Mouse (Mus musculus) MEL (cell line): Measurements from ENCODE around the gene Myl7. TPM values are rescaled to one million over a fixed set of nuclear protein-coding genes. Genes with fewer than 3 reads are reported as not detected.
"Not testable (repeated sequence)": the region's sequence is repeated elsewhere in the genome, so short reads cannot be mapped to it uniquely, and the experiment has no call there.

Source experiments
- DNase-seq: peaks from one replicate; pipeline ENCODE4 v3.0.0; 2011; ENCODE audit warnings: low read depth, low spot score
- H3K27ac ChIP-seq: 2 replicates; pipeline ENCODE4 v1.5.1; 2012; ENCODE audit warnings: low read depth, mild to moderate bottlenecking, control low read depth, low read length, moderate library complexity; ENCODE audit not compliant: control insufficient read depth
- H3K27me3 ChIP-seq, 2 experiments: fragments of 150-350 bp in 1 of 2; sonication (generic) in 1 of 2; 2 replicates each; pipeline ENCODE4 v1.6.1; 2012; ENCODE audit warnings: low read length in 2 of 2, mild to moderate bottlenecking in 2 of 2, improper control_type of control experiment in 1 of 2, moderate library complexity in 1 of 2; ENCODE audit not compliant: insufficient read depth in 2 of 2, control insufficient read depth in 1 of 2
- H3K36me3 ChIP-seq, 2 experiments: 2 replicates each; pipeline ENCODE4 v1.6.1; 2012 to 2014; ENCODE audit warnings: low read length in 2 of 2, improper control_type of control experiment in 1 of 2, inconsistent platforms in 1 of 2, mild to moderate bottlenecking in 1 of 2; ENCODE audit not compliant: insufficient read depth in 2 of 2, control insufficient read depth in 1 of 2
- H3K4me1 ChIP-seq, 2 experiments: fragments of 150-350 bp in 1 of 2; sonication (generic) in 1 of 2; 2 replicates each; pipeline ENCODE4 v1.6.1; 2012; ENCODE audit warnings: low read length in 2 of 2, improper control_type of control experiment in 1 of 2, mild to moderate bottlenecking in 1 of 2; ENCODE audit not compliant: insufficient read depth in 2 of 2, control insufficient read depth in 1 of 2
- H3K4me3 ChIP-seq, 2 experiments: fragments of 150-350 bp in 1 of 2; sonication (generic) in 1 of 2; 2 replicates each; pipeline ENCODE4 v1.5.1; 2012; ENCODE audit warnings: low read depth in 2 of 2, low read length in 2 of 2, mild to moderate bottlenecking in 2 of 2, moderate library complexity in 2 of 2, control low read depth in 1 of 2, improper control_type of control experiment in 1 of 2; ENCODE audit not compliant: control insufficient read depth in 1 of 2, insufficient read depth in 1 of 2
- H3K79me2 ChIP-seq: 2 replicates; pipeline ENCODE4 v1.6.1; 2012; ENCODE audit warnings: mild to moderate bottlenecking, low read length, moderate library complexity; ENCODE audit not compliant: control insufficient read depth, poor library complexity, insufficient read depth
- H3K9ac ChIP-seq: 2 replicates; pipeline ENCODE4 v1.6.1; 2012; ENCODE audit warnings: low read depth, mild to moderate bottlenecking, control low read depth, low read length, moderate library complexity; ENCODE audit not compliant: control insufficient read depth, poor library complexity, severe bottlenecking
- H3K9me3 ChIP-seq: fragments of 150-350 bp; sonication (generic); replicated peaks from 2 replicates; pipeline ENCODE4 v1.6.1; 2012; ENCODE audit warnings: mild to moderate bottlenecking, low read length, improper control_type of control experiment, moderate library complexity; ENCODE audit not compliant: insufficient read depth
- BHLHE40 ChIP-seq: IDR thresholded peaks from 2 replicates; pipeline ENCODE4 v1.6.1; 2012; ENCODE audit warnings: low read depth, mild to moderate bottlenecking, inconsistent platforms, low read length, improper control_type of control experiment, borderline replicate concordance
- CTCF ChIP-seq, 3 experiments: IDR thresholded peaks in 2 of 3; conservative IDR thresholded peaks in 1 of 3; 2 replicates each; pipeline ENCODE4 v1.5.1; 2011 to 2012; ENCODE audit warnings: low read length in 3 of 3, low read depth in 2 of 3, mild to moderate bottlenecking in 2 of 3, improper control_type of control experiment in 1 of 3, inconsistent platforms in 1 of 3, mixed read lengths in 1 of 3, moderate library complexity in 1 of 3; ENCODE audit not compliant: control insufficient read depth in 1 of 3, insufficient read depth in 1 of 3, poor library complexity in 1 of 3, severe bottlenecking in 1 of 3
- E2F4 ChIP-seq: IDR thresholded peaks from 2 replicates; pipeline ENCODE4 v1.6.1; 2011; ENCODE audit warnings: low read depth, low read length, improper control_type of control experiment, borderline replicate concordance
- ELF1 ChIP-seq: IDR thresholded peaks from 2 replicates; pipeline ENCODE4 v1.6.1; 2014; ENCODE audit warnings: low read depth, mild to moderate bottlenecking, inconsistent platforms, low read length, improper control_type of control experiment, moderate library complexity
- EP300 ChIP-seq, 2 experiments: IDR thresholded peaks; 2 replicates each; pipeline ENCODE4 v1.6.1; 2011; ENCODE audit warnings: improper control_type of control experiment in 2 of 2, low read length in 2 of 2, low read depth in 1 of 2, mild to moderate bottlenecking in 1 of 2
- ETS1 ChIP-seq: IDR thresholded peaks from 2 replicates; pipeline ENCODE4 v1.6.1; 2012; ENCODE audit warnings: low read depth, mild to moderate bottlenecking, inconsistent platforms, low read length, improper control_type of control experiment, moderate library complexity
- GABPA ChIP-seq: IDR thresholded peaks from 2 replicates; pipeline ENCODE4 v1.6.1; 2012; ENCODE audit warnings: low read depth, mild to moderate bottlenecking, inconsistent platforms, low read length, improper control_type of control experiment, moderate library complexity
- GATA1 ChIP-seq: IDR thresholded peaks from 2 replicates; pipeline ENCODE4 v1.6.1; 2011; ENCODE audit warnings: low read depth, low read length, improper control_type of control experiment
- HCFC1 ChIP-seq: IDR thresholded peaks from 2 replicates; pipeline ENCODE4 v1.6.1; 2012; ENCODE audit warnings: low read depth, mild to moderate bottlenecking, inconsistent platforms, low read length, improper control_type of control experiment, moderate library complexity
- JUND ChIP-seq: IDR thresholded peaks from 2 replicates; pipeline ENCODE4 v1.6.1; 2011; ENCODE audit warnings: low read depth, mild to moderate bottlenecking, improper control_type of control experiment, low read length
- MAFK ChIP-seq: IDR thresholded peaks from 2 replicates; pipeline ENCODE4 v1.6.1; 2011; ENCODE audit warnings: low read depth, mild to moderate bottlenecking, low read length, improper control_type of control experiment, borderline replicate concordance
- MAX ChIP-seq: IDR thresholded peaks from 2 replicates; pipeline ENCODE4 v1.6.1; 2011; ENCODE audit warnings: low read length, improper control_type of control experiment
- MAZ ChIP-seq: IDR thresholded peaks from 2 replicates; pipeline ENCODE4 v1.6.1; 2012; ENCODE audit warnings: low read depth, mild to moderate bottlenecking, inconsistent platforms, low read length, improper control_type of control experiment
- MEF2A ChIP-seq: IDR thresholded peaks from 2 replicates; pipeline ENCODE4 v1.6.1; 2014; ENCODE audit warnings: low read depth, mild to moderate bottlenecking, inconsistent platforms, low read length, improper control_type of control experiment; ENCODE audit not compliant: poor library complexity, insufficient replicate concordance, severe bottlenecking; ENCODE audit errors: extremely low read depth
- MYB ChIP-seq: IDR thresholded peaks from 2 replicates; pipeline ENCODE4 v1.6.1; 2011; ENCODE audit warnings: mild to moderate bottlenecking, low read depth, low read length, improper control_type of control experiment
- NELFE ChIP-seq: IDR thresholded peaks from 2 replicates; pipeline ENCODE4 v1.6.1; 2011; ENCODE audit warnings: low read depth, low read length, improper control_type of control experiment
- NRF1 ChIP-seq: IDR thresholded peaks from 2 replicates; pipeline ENCODE4 v1.6.1; 2014; ENCODE audit warnings: low read depth, mild to moderate bottlenecking, inconsistent platforms, low read length, improper control_type of control experiment, moderate library complexity; ENCODE audit not compliant: poor library complexity, insufficient read depth, severe bottlenecking
- POLR2AphosphoS5 ChIP-seq: IDR thresholded peaks from 2 replicates; pipeline ENCODE4 v1.6.1; 2012; ENCODE audit warnings: low read depth, borderline replicate concordance, mild to moderate bottlenecking, inconsistent platforms, low read length, moderate library complexity, mixed read lengths
- RAD21 ChIP-seq: IDR thresholded peaks from 2 replicates; pipeline ENCODE4 v1.6.1; 2011; ENCODE audit warnings: mild to moderate bottlenecking, low read depth, low read length, improper control_type of control experiment
- SIN3A ChIP-seq: IDR thresholded peaks from 2 replicates; pipeline ENCODE4 v1.6.1; 2012; ENCODE audit warnings: low read length, improper control_type of control experiment, inconsistent platforms
- SMC3 ChIP-seq: IDR thresholded peaks from 2 replicates; pipeline ENCODE4 v1.6.1; 2011; ENCODE audit warnings: low read depth, low read length, improper control_type of control experiment
- TAL1 ChIP-seq: IDR thresholded peaks from 2 replicates; pipeline ENCODE4 v1.6.1; 2012; ENCODE audit warnings: mild to moderate bottlenecking, inconsistent platforms, low read length, moderate library complexity, mixed read lengths
- TBP ChIP-seq: IDR thresholded peaks from 2 replicates; pipeline ENCODE4 v1.8.0; 2011; ENCODE audit warnings: low read depth, low read length, improper control_type of control experiment
- USF1 ChIP-seq: IDR thresholded peaks from 2 replicates; pipeline ENCODE4 v1.6.1; 2014; ENCODE audit warnings: low read depth, mild to moderate bottlenecking, inconsistent platforms, low read length, improper control_type of control experiment, moderate library complexity
- USF2 ChIP-seq, 2 experiments: IDR thresholded peaks; 2 replicates each; pipeline ENCODE4 v1.6.1; 2011 to 2012; ENCODE audit warnings: improper control_type of control experiment in 2 of 2, low read length in 2 of 2, borderline replicate concordance in 1 of 2, inconsistent platforms in 1 of 2, low read depth in 1 of 2, mild to moderate bottlenecking in 1 of 2; ENCODE audit not compliant: insufficient read depth in 1 of 2
- ZC3H11A ChIP-seq: IDR thresholded peaks from 2 replicates; pipeline ENCODE4 v1.6.1; 2012; ENCODE audit warnings: low read depth, mild to moderate bottlenecking, inconsistent platforms, low read length, improper control_type of control experiment
- polyA plus RNA-seq, 2 experiments: library from polyadenylated mRNA; stranded (reverse) in 1 of 2; unstranded in 1 of 2; fragments of >175 nt in 1 of 2; fragments of >200 nt in 1 of 2; gene quantifications; 2 replicates each; pipeline versions ENCODE4 v1.2.1 to v1.2.4; 2012; ENCODE audit warnings: low replicate concordance in 2 of 2, low read depth in 1 of 2; ENCODE audit not compliant: insufficient read length in 2 of 2, insufficient read depth in 1 of 2, missing spikeins in 1 of 2
- total RNA-seq: library from RNA; depleted of rRNA; stranded (reverse); fragments of 300-350 nt; gene quantifications from 2 replicates; pipeline ENCODE4 v1.2.3, GENCODE M21; 2012

Gene Myl7
- total and polyA plus RNA-seq, 3 experiments: not detected

DNA sequence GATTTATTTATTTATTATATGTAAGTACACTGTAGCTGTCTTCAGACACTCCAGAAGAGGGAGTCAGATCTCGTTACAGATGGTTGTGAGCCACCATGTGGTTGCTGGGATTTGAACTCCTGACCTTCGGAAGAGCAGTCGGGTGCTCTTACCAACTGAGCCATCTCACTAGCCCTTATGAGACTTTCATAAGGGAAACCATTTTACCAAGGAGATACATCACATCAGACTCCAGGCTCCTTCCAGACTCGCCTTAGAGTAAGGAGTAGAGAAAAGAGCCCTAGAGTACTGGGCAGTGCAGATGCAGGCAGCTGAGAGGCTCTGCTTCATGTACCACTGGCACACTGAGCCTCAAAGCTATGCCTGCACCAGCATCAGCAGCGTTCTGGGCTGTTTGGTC lies 10.0 kb downstream of the Myl7 start:
- not testable (repeated sequence) for H3K36me3 ChIP-seq, H3K27ac ChIP-seq, H3K9me3 ChIP-seq, H3K27me3 ChIP-seq, H3K79me2 ChIP-seq, H3K4me1 ChIP-seq, H3K4me3 ChIP-seq, H3K9ac ChIP-seq, DNase-seq
- peak; percentile 88 for TF ChIP-seq TBP

DNA sequence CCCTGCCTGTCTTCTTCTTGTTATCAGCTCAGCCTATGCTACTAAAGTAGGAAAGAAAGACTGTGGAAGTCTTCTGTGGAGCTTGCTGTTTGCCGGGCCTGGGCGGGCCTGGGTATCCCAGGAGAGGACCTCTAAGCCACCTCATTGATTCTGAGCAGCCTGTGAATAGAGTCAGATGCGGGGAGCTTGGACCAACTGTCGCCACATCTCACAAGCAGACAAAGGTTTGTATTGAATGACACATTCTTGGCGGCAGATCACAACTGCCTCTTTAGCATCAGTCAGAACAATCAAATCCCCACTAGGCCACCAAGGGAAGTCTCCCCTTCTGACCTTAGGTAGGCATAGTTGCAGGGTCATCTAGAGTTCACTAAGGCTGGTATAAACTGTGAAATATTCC lies 11.3 kb downstream of the Myl7 start:
- Histone ChIP-seq H3K4me3 (no peak overlapping the region), H3K27me3 (no peaks in the 10 kb centered on the region), H3K36me3 (no peaks in the 10 kb centered on the region), H3K9ac (no peak overlapping the region), H3K9me3 (no peaks in the 10 kb centered on the region), H3K79me2 (no peaks in the 10 kb centered on the region), H3K27ac (no peak overlapping the region), H3K4me1 (no peaks in the 10 kb centered on the region; a peak in 1 of 4 replicates)
- DNase-seq: no peak
- TF ChIP-seq GABPA: no peak
- no peak for TF ChIP-seq USF1
- TF ChIP-seq MAFK: no peak
- TF ChIP-seq SMC3: no peak
- no peak for TF ChIP-seq MAZ
- TF ChIP-seq EP300 (IDR thresholded peaks at IDR 0.05; ENCODE audit: low read depth in 1 of 2, low read length in 2 of 2): no peak
- TF ChIP-seq MYB: no peak
- TF ChIP-seq CTCF (IDR thresholded peaks at IDR 0.05 in 2 of 3, conservative IDR thresholded peaks at IDR 0.05 in 1 of 3; ENCODE audit: control insufficient read depth in 1 of 3, insufficient read depth in 1 of 3, low read depth in 2 of 3, low read length in 3 of 3, poor library complexity in 1 of 3, severe bottlenecking in 1 of 3): no peak
- no peak for TF ChIP-seq TBP
- TF ChIP-seq POLR2AphosphoS5: no peak
- no peak for TF ChIP-seq TAL1
- TF ChIP-seq NRF1: no peak
- no peak for TF ChIP-seq JUND
- no peak for TF ChIP-seq MAX
- TF ChIP-seq MEF2A: no peak

DNA sequence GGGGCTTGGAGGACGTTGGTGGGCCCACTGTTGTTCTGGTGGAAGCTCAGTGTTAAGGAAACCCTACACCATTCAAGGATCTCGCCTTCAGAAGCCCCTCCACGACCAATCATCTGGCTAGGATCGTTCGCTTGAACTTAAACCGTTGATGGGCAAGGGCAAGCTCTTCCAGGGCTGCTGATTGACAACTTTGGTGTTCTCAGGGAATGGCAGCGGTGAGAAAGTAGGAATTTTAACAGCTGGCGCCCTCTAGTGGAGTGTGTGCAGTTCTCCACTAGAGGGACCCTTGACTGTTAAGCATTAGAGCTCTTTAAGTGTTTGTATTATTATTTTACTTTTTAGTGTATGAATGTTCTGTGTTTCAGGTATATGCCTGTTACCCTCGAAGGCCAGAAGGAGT lies 12.4 kb downstream of the Myl7 start:
- DNase-seq: peak; percentile 81
- no peak for TF ChIP-seq GATA1
- TF ChIP-seq E2F4: no peak
- TF ChIP-seq SIN3A: peak; percentile 23; the same call in 1 of the 2 replicates
- TF ChIP-seq ETS1: no peak
- TF ChIP-seq MEF2A: no peak
- no peak for TF ChIP-seq NELFE
- peak; percentile 88 for TF ChIP-seq RAD21
- no peak for TF ChIP-seq BHLHE40
- TF ChIP-seq USF2 (IDR thresholded peaks at IDR 0.05; ENCODE audit: borderline replicate concordance in 1 of 2, insufficient read depth in 1 of 2, low read depth in 1 of 2, low read length in 2 of 2): no peak
- no peak for TF ChIP-seq TAL1
- no peak for TF ChIP-seq HCFC1
- peak; percentile 81 for TF ChIP-seq ZC3H11A
- TF ChIP-seq USF1: no peak
- TF ChIP-seq SMC3: peak; percentile 87
- peak in 2 of 3 experiments; percentile 89 for TF ChIP-seq CTCF (IDR thresholded peaks at IDR 0.05 in 2 of 3, conservative IDR thresholded peaks at IDR 0.05 in 1 of 3; ENCODE audit: control insufficient read depth in 1 of 3, insufficient read depth in 1 of 3, low read depth in 2 of 3, low read length in 3 of 3, poor library complexity in 1 of 3, severe bottlenecking in 1 of 3)
- TF ChIP-seq ELF1: no peak

More for the DNA sequence above, 12.4 kb downstream of the Myl7 start:
- no peaks in the 10 kb centered on the region; a peak in 1 of 4 replicates for H3K4me1 ChIP-seq
- H3K4me3 ChIP-seq: no peak overlapping the region
- no peak overlapping the region for H3K9ac ChIP-seq
- H3K36me3 ChIP-seq: no peaks in the 10 kb centered on the region
- H3K27me3 ChIP-seq: no peaks in the 10 kb centered on the region
- H3K79me2 ChIP-seq: no peaks in the 10 kb centered on the region
- H3K27ac ChIP-seq: no peak overlapping the region
- no peaks in the 10 kb centered on the region for H3K9me3 ChIP-seq
